In genomic region chr7:4440549-4440948, GRCm38 (mm10) we compare ENCODE assay signal across 32 mouse cellular contexts. TPM values are rescaled to one million over a fixed set of nuclear protein-coding genes. Genes with fewer than 3 reads are reported as not detected.
DNase-seq lines count a peak whose midpoint lies in the region; TF ChIP-seq lines count a peak whose summit lies in the region.
"Had no signal": no experiment of that assay in that cellular context is flagged by ENCODE, and none has a peak within 500 bp of the region (broad histone marks: within the 10 kb centered on the region; RNA-seq: fewer than 3 reads in every experiment).

No protein-coding gene starts in this region.

- TF ChIP-seq POLR2A in bone marrow macrophage, adult 2 months (IDR thresholded peaks at IDR 0.05; ENCODE audit: borderline replicate concordance, low read depth, low read length), result no peak
- TF ChIP-seq POLR2A in myocyte (IDR thresholded peaks at IDR 0.05; ENCODE audit: insufficient read length, low read depth), result no peak

- H3K79me2 ChIP-seq in myocyte (ENCODE audit: control insufficient read depth, insufficient read depth), result peaks cover 13% of the 10 kb centered on the region

- H3K27me3 ChIP-seq in myocyte (ENCODE audit: control insufficient read depth, insufficient read depth, insufficient read length), result no peaks in the 10 kb centered on the region
- H3K27me3 ChIP-seq: embryonic facial prominence, embryonic 13.5 days; forebrain, embryonic 13.5 days; hindbrain, embryonic 12.5 days; hindbrain, embryonic 15.5 days; intestine, embryonic 15.5 days had no signal

- no peak overlapping the region for H3K4me2 ChIP-seq in myocyte (ENCODE audit: low read depth)
- H3K4me2 ChIP-seq: embryonic facial prominence, embryonic 13.5 days; forebrain, embryonic 13.5 days; heart, embryonic 11.5 days; hindbrain, embryonic 12.5 days; hindbrain, embryonic 15.5 days; intestine, embryonic 15.5 days had no signal

- peak; percentile 85 for DNase-seq in 3T3-L1 (ENCODE audit: low read depth, low spot score)
- no peak for DNase-seq in ES-E14 (ENCODE audit: low read depth, low spot score)
- no peak for DNase-seq in embryo, embryonic 10.5 days (ENCODE audit: low spot score)
- DNase-seq in layer of hippocampus, adult 2 months (ENCODE audit: low spot score in 2 of 2), result no peak
- no peak for DNase-seq in cerebellum, adult 9-11 months
- no peak for DNase-seq in Muller cell, postnatal 12 days (ENCODE audit: inconsistent ontology term)
- DNase-seq: adrenal gland, postnatal 10 days; adrenal gland, postnatal 36 days; cerebellum, adult 18-20 months; cerebellum, adult 9-10 months; cerebellum, postnatal 25 days; embryo, embryonic 11 days; gastrocnemius, postnatal 10 days; gastrocnemius, postnatal 36 days; heart, adult 2 months; kidney, adult 11 months had no signal

- H3K9ac ChIP-seq in ES-E14 (ENCODE audit: insufficient read depth, low read depth, low read length, poor library complexity, severe bottlenecking), result no peak overlapping the region
- H3K9ac ChIP-seq: embryonic facial prominence, embryonic 13.5 days; forebrain, embryonic 13.5 days; hindbrain, embryonic 12.5 days; hindbrain, embryonic 15.5 days; intestine, embryonic 15.5 days had no signal

- TF ChIP-seq CTCF in bone marrow macrophage, adult 2 months (IDR thresholded peaks at IDR 0.05; ENCODE audit: low read depth, low read length), result no peak
- TF ChIP-seq CTCF in layer of hippocampus, adult 2 months (conservative IDR thresholded peaks at IDR 0.05), result no peak

- no peaks in the 10 kb centered on the region for H3K9me3 ChIP-seq in ES-E14 (ENCODE audit: control insufficient read depth, insufficient read depth, low read depth, low read length)
- H3K9me3 ChIP-seq: embryonic facial prominence, embryonic 10.5 days; embryonic facial prominence, embryonic 13.5 days; forebrain, embryonic 10.5 days; forebrain, embryonic 13.5 days; G1E; hindbrain, embryonic 12.5 days; hindbrain, embryonic 15.5 days; intestine, embryonic 15.5 days had no signal

- H3ac ChIP-seq in myocyte (ENCODE audit: control insufficient read depth, insufficient read length), result no peak overlapping the region

- peak overlapping the region; percentile 3; the same call in 1 of the 2 replicates for H3K27ac ChIP-seq in ES-E14 (ENCODE audit: insufficient read depth, low read depth, low read length, poor library complexity, severe bottlenecking)
- peak overlapping the region; percentile 34 for H3K27ac ChIP-seq in bone marrow macrophage, adult 2 months (ENCODE audit: insufficient read depth, low read depth, low read length)
- H3K27ac ChIP-seq in layer of hippocampus, adult 2 months, result no peak overlapping the region
- H3K27ac ChIP-seq: embryonic facial prominence, embryonic 10.5 days; embryonic facial prominence, embryonic 13.5 days; forebrain, embryonic 10.5 days; forebrain, embryonic 13.5 days; heart, adult 2 months; hindbrain, embryonic 12.5 days; hindbrain, embryonic 15.5 days; intestine, embryonic 15.5 days had no signal

- peaks cover 38% of the 10 kb centered on the region for H3K36me3 ChIP-seq in ES-E14 (ENCODE audit: control insufficient read depth, insufficient read depth, low read length, poor library complexity, severe bottlenecking)
- peaks cover 11% of the 10 kb centered on the region for H3K36me3 ChIP-seq in myocyte (ENCODE audit: control insufficient read depth, insufficient read depth)

- in situ Hi-C loops in ES-E14 (cut with MboI; ENCODE audit: low sequenced_read_pairs in 2 of 2, unreplicated experiment in 2 of 2), result loop anchor here in 1 of 2 experiments (25.0 kb wide), 1 partner anchor 303 kb away; the partner anchor contains the start of gene Leng8

- no peak overlapping the region for H3K4me3 ChIP-seq in ES-E14 (ENCODE audit: insufficient read depth in 1 of 2, low read depth in 1 of 2, low read length in 2 of 2, poor library complexity in 1 of 2, severe bottlenecking in 1 of 2)
- H3K4me3 ChIP-seq in bone marrow macrophage, adult 2 months (ENCODE audit: insufficient read depth, low read length), result no peak overlapping the region
- no peak overlapping the region for H3K4me3 ChIP-seq in myocyte
- H3K4me3 ChIP-seq in layer of hippocampus, adult 2 months, result no peak overlapping the region
- H3K4me3 ChIP-seq: embryonic facial prominence, embryonic 10.5 days; embryonic facial prominence, embryonic 13.5 days; forebrain, embryonic 10.5 days; forebrain, embryonic 13.5 days; heart, adult 2 months; hindbrain, embryonic 12.5 days; hindbrain, embryonic 15.5 days; intestine, embryonic 15.5 days had no signal

- peaks cover 0 to 11% of the 10 kb centered on the region in 2 experiments; a peak in 2 of 4 replicates for H3K4me1 ChIP-seq in ES-E14 (ENCODE audit: control insufficient read depth in 2 of 2, insufficient read depth in 2 of 2, low read length in 2 of 2, poor library complexity in 1 of 2)
- H3K4me1 ChIP-seq in bone marrow macrophage, adult 2 months (ENCODE audit: control insufficient read depth, insufficient read depth, low read length), result peaks cover 14% of the 10 kb centered on the region
- H3K4me1 ChIP-seq: embryonic facial prominence, embryonic 13.5 days had no signal

TF ChIP-seq in ES-E14, 5 proteins besides CTCF, POLR2A, EP300 and RAD21:
- TF ChIP-seq MAFK (IDR thresholded peaks at IDR 0.05; ENCODE audit: insufficient read depth, low read depth, low read length) (no peak), ZNF384 (IDR thresholded peaks at IDR 0.05; ENCODE audit: low read depth, low read length) (no peak), HCFC1 (IDR thresholded peaks at IDR 0.05; ENCODE audit: borderline replicate concordance, insufficient read depth, low read length) (no peak), ZC3H11A (IDR thresholded peaks at IDR 0.05; ENCODE audit: borderline replicate concordance, low read depth, low read length) (no peak)
TF ChIP-seq in ES-E14: peak in this region for 0.

TF ChIP-seq in myocyte, 11 proteins besides CTCF, POLR2A, EP300 and RAD21:
- TF ChIP-seq USF1 (IDR thresholded peaks at IDR 0.05; ENCODE audit: low read depth) (peak; percentile 61), MYOD1 (IDR thresholded peaks at IDR 0.05; ENCODE audit: control insufficient read depth in 1 of 3, insufficient read length in 2 of 3, low read depth in 2 of 3) (no peak)

RNA-seq across cellular contexts. Expression of gene Rdh13, which starts 4.9 kb away (rescaled TPM):
- total RNA-seq in ES-E14 (2012; rRNA removed), result 25.3 and 27.0 TPM in 2 replicates
- polyA plus RNA-seq in bone marrow macrophage, adult 2 months (2012; ENCODE audit: insufficient read depth, insufficient read length, missing spikeins), result 6.5 and 7.5 TPM in 2 replicates
- polyA plus RNA-seq in myocyte (2012; fragmentation: generic; extraction: Trizol), result 16.4 TPM
- 10 to 100 TPM; 25.2 to 28.4 TPM for total RNA-seq in layer of hippocampus, adult 2 months (2021)

RNA-seq across cellular contexts. Expression of gene Eps8l1, which starts 19.9 kb away (rescaled TPM):
- 0.18 and 0.42 TPM in 2 replicates for total RNA-seq in ES-E14 (2012; rRNA removed)
- polyA plus RNA-seq in bone marrow macrophage, adult 2 months (2012; ENCODE audit: insufficient read depth, insufficient read length, missing spikeins), result 23.7 and 29.0 TPM in 2 replicates
- polyA plus RNA-seq in myocyte (2012; fragmentation: generic; extraction: Trizol), result 0.12 TPM
- 1 to 10 TPM; 7.8 to 8.9 TPM for total RNA-seq in layer of hippocampus, adult 2 months (2021)
- polyA plus RNA-seq: G1E had no signal

RNA-seq across cellular contexts. Expression of gene Gp6, which starts 43.0 kb away (rescaled TPM):
- not detected in 2 replicates for total RNA-seq in ES-E14 (2012; rRNA removed)
- polyA plus RNA-seq in bone marrow macrophage, adult 2 months (2012; ENCODE audit: insufficient read depth, insufficient read length, missing spikeins), result 0.13 TPM in 1 of 2 replicates, not detected in the other
- not detected for polyA plus RNA-seq in myocyte (2012; fragmentation: generic; extraction: Trizol)
- not detected for total RNA-seq in layer of hippocampus, adult 2 months (2021)
- total RNA-seq: common myeloid progenitor, adult 5-6 weeks; gastrocnemius, adult 18-20 months; gastrocnemius, postnatal 36 days; granulocyte monocyte progenitor cell, adult 5-6 weeks; hematopoietic stem cell, adult 5-6 weeks had no signal
- polyA plus RNA-seq: heart, postnatal 0 days; hindbrain, embryonic 15.5 days had no signal
